15 mouse cellular contexts compared by ENCODE assay signal in the genomic region with DNA sequence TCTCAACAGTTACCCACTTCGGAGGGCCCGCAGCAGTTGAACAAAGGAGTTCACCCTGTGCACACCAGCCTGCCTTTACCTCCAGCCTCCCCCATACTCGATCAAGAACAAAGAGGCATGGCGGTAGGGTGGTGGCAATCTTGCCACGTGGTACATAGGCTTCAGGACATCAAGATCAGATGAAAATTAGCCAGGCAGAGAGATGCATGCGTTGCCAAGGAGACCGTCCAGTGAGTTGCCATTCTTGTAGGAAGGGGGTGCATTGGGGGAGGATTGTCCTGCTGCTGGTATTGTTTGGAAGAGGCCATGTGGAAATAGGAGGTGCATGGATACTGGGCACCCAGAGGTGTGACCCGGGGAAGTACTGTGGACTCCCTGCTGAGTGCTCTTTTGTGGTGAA. TPM values are rescaled to one million over a fixed set of nuclear protein-coding genes. Genes with fewer than 3 reads are reported as not detected.
DNase-seq lines count a peak whose midpoint lies in the region; ATAC-seq lines count a peak whose summit lies in the region.
"Had no signal": no experiment of that assay in that cellular context is flagged by ENCODE, and none has a peak within 500 bp of the region (broad histone marks: within the 10 kb centered on the region; RNA-seq: fewer than 3 reads in every experiment).

No protein-coding gene starts in this region.

- ATAC-seq in forebrain, embryonic 13.5 days: peak; percentile 61
- ATAC-seq in hindbrain, embryonic 16.5 days: peak; percentile 67
- 0 out of 2 replicates have a peak, but pooled peaks have one; percentile 39 for ATAC-seq in neural tube, embryonic 12.5 days (ENCODE audit: low FRiP score, low read depth)
- ATAC-seq: intestine, embryonic 15.5 days had no signal

- 0 out of 2 replicates have a peak overlapping the region, but pooled peaks have one; percentile 7 for H3K4me2 ChIP-seq in forebrain, embryonic 13.5 days
- H3K4me2 ChIP-seq in hindbrain, embryonic 16.5 days (ENCODE audit: low read length): no peak overlapping the region
- no peak overlapping the region for H3K4me2 ChIP-seq in neural tube, embryonic 12.5 days (replicated peaks)
- H3K4me2 ChIP-seq: intestine, embryonic 15.5 days; liver, embryonic 13.5 days had no signal

- 74% methylated on average over 8 of the region's 8 CpGs for WGBS in embryonic facial prominence, embryonic 10.5 days
- WGBS in forebrain, embryonic 13.5 days: 37% methylated on average over 8 of the region's 8 CpGs
- WGBS in hindbrain, embryonic 16.5 days: 24% methylated on average over 8 of the region's 8 CpGs
- 51% methylated on average over 8 of the region's 8 CpGs for WGBS in neural tube, embryonic 12.5 days

- H3K4me3 ChIP-seq in embryonic facial prominence, embryonic 10.5 days: no peak overlapping the region
- no peak overlapping the region for H3K4me3 ChIP-seq in forebrain, embryonic 13.5 days
- no peak overlapping the region for H3K4me3 ChIP-seq in hindbrain, embryonic 16.5 days (ENCODE audit: low read length)
- H3K4me3 ChIP-seq in neural tube, embryonic 12.5 days: no peak overlapping the region
- H3K4me3 ChIP-seq: erythroblast, embryonic 14.5 days; intestine, embryonic 15.5 days; liver, embryonic 13.5 days had no signal

- peaks cover 40% of the 10 kb centered on the region for H3K4me1 ChIP-seq in embryonic facial prominence, embryonic 10.5 days
- peaks cover 8% of the 10 kb centered on the region for H3K4me1 ChIP-seq in forebrain, embryonic 13.5 days
- peaks cover 15% of the 10 kb centered on the region for H3K4me1 ChIP-seq in hindbrain, embryonic 16.5 days (ENCODE audit: control insufficient read depth, insufficient read depth, low read depth, low read length)
- peaks cover 8% of the 10 kb centered on the region; the same call in 1 of the 2 replicates for H3K4me1 ChIP-seq in neural tube, embryonic 12.5 days
- H3K4me1 ChIP-seq: liver, embryonic 13.5 days had no signal

- H3K9me3 ChIP-seq in embryonic facial prominence, embryonic 10.5 days: no peaks in the 10 kb centered on the region
- H3K9me3 ChIP-seq in forebrain, embryonic 13.5 days (replicated peaks): no peaks in the 10 kb centered on the region
- no peaks in the 10 kb centered on the region for H3K9me3 ChIP-seq in hindbrain, embryonic 16.5 days (ENCODE audit: control insufficient read depth, low read length)
- H3K9me3 ChIP-seq in neural tube, embryonic 12.5 days: no peaks in the 10 kb centered on the region
- H3K9me3 ChIP-seq: liver, embryonic 13.5 days had no signal

- no peak overlapping the region for H3K9ac ChIP-seq in forebrain, embryonic 13.5 days
- H3K9ac ChIP-seq in hindbrain, embryonic 16.5 days (ENCODE audit: low read depth, low read length): no peak overlapping the region
- H3K9ac ChIP-seq in neural tube, embryonic 12.5 days: no peak overlapping the region
- H3K9ac ChIP-seq: intestine, embryonic 15.5 days; liver, embryonic 13.5 days had no signal

- peak overlapping the region; percentile 61 for H3K27ac ChIP-seq in embryonic facial prominence, embryonic 10.5 days (replicated peaks)
- H3K27ac ChIP-seq in forebrain, embryonic 13.5 days: no peak overlapping the region; the same call in 1 of the 2 replicates
- no peak overlapping the region for H3K27ac ChIP-seq in hindbrain, embryonic 16.5 days (ENCODE audit: low read depth, low read length)
- no peak overlapping the region for H3K27ac ChIP-seq in neural tube, embryonic 12.5 days
- H3K27ac ChIP-seq: intestine, embryonic 15.5 days; liver, embryonic 13.5 days had no signal

- H3K27me3 ChIP-seq in embryonic facial prominence, embryonic 10.5 days (replicated peaks; ENCODE audit: low read depth, poor library complexity, severe bottlenecking): no peaks in the 10 kb centered on the region; the same call in 1 of the 2 replicates
- H3K27me3 ChIP-seq in forebrain, embryonic 13.5 days: no peaks in the 10 kb centered on the region
- H3K27me3 ChIP-seq in hindbrain, embryonic 16.5 days (replicated peaks; ENCODE audit: control insufficient read depth, insufficient read depth, low read length): no peaks in the 10 kb centered on the region
- no peaks in the 10 kb centered on the region for H3K27me3 ChIP-seq in neural tube, embryonic 12.5 days (replicated peaks)
- H3K27me3 ChIP-seq: intestine, embryonic 15.5 days; liver, embryonic 13.5 days had no signal

- DNase-seq in embryonic facial prominence, embryonic 10.5 days (ENCODE audit: low spot score): no peak
- no peak for DNase-seq in thymus, postnatal 14 days
- DNase-seq in yolk sac, embryonic 10.5 days (ENCODE audit: low spot score): no peak
- DNase-seq in right cerebral cortex, postnatal 14 days: no peak
- DNase-seq in right cerebral cortex, postnatal 36 days (ENCODE audit: low spot score in 2 of 2): no peak
- DNase-seq: adrenal gland, postnatal 10 days; gastrocnemius, postnatal 25 days; kidney, postnatal 36 days; liver, embryonic 13.5 days; lung, postnatal 10 days had no signal

- no peaks in the 10 kb centered on the region for H3K36me3 ChIP-seq in embryonic facial prominence, embryonic 10.5 days (replicated peaks)
- H3K36me3 ChIP-seq in forebrain, embryonic 13.5 days (ENCODE audit: poor library complexity, severe bottlenecking): no peaks in the 10 kb centered on the region
- no peaks in the 10 kb centered on the region for H3K36me3 ChIP-seq in hindbrain, embryonic 16.5 days (ENCODE audit: control insufficient read depth, insufficient read depth, low read length)
- no peaks in the 10 kb centered on the region for H3K36me3 ChIP-seq in neural tube, embryonic 12.5 days
- H3K36me3 ChIP-seq: intestine, embryonic 15.5 days; liver, embryonic 13.5 days had no signal

RNA-seq across cellular contexts. Expression of gene Clmn, which starts 57.8 kb away (rescaled TPM):
- polyA plus RNA-seq in embryonic facial prominence, embryonic 10.5 days (2016; fragmentation: Nextera tagmentation; extraction: Ambion mirVana): 2.6 and 3.2 TPM in 2 replicates
- polyA plus RNA-seq in forebrain, embryonic 13.5 days (2015; fragmentation: Nextera tagmentation; extraction: Ambion mirVana): 0.75 and 0.83 TPM in 2 replicates
- polyA plus RNA-seq in hindbrain, embryonic 16.5 days (2015; fragmentation: Nextera tagmentation; extraction: Ambion mirVana): 1.2 TPM in 2 replicates
- polyA plus RNA-seq in neural tube, embryonic 12.5 days (2016; fragmentation: Nextera tagmentation; extraction: Ambion mirVana): 2.0 TPM in 2 replicates
